Mouse (Mus musculus) spleen, adult 2 months (tissue): ENCODE measurements around the gene Rerg. TPM values are rescaled to one million over a fixed set of nuclear protein-coding genes. Genes with fewer than 3 reads are reported as not detected.
A peak's percentile ranks its signal among the peaks of the same experiment; 100 is the strongest.

Experiments used
- DNase-seq, 2 experiments: peaks; one replicate each; pipeline versions ENCODE4 v3.0.0 to v3.0.0-alpha.2; 2012 to 2021; ENCODE audit warnings: low spot score in 2 of 2, low read depth in 1 of 2
- H3K27ac ChIP-seq: fragments of 200-500 bp; 2 replicates; pipeline ENCODE4 v1.5.1; 2012; ENCODE audit warnings: low read length, inconsistent platforms; ENCODE audit not compliant: insufficient read depth
- H3K27me3 ChIP-seq: fragments of 200-500 bp; 2 replicates; pipeline ENCODE4 v1.6.1; 2012; ENCODE audit warnings: mild to moderate bottlenecking, moderate library complexity, low read length, inconsistent platforms; ENCODE audit not compliant: control insufficient read depth, insufficient read depth
- H3K36me3 ChIP-seq: fragments of 200-500 bp; 2 replicates; pipeline ENCODE4 v1.6.1; 2012; ENCODE audit warnings: mild to moderate bottlenecking, low read length, inconsistent platforms; ENCODE audit not compliant: control insufficient read depth, insufficient read depth
- H3K4me1 ChIP-seq: fragments of 200-500 bp; 2 replicates; pipeline ENCODE4 v1.6.1; 2011; ENCODE audit warnings: inconsistent platforms; ENCODE audit not compliant: control insufficient read depth, insufficient read depth, insufficient read length
- H3K4me3 ChIP-seq: fragments of 200-500 bp; 2 replicates; pipeline ENCODE4 v1.5.1; 2011; ENCODE audit warnings: mild to moderate bottlenecking, inconsistent platforms; ENCODE audit not compliant: insufficient read depth, insufficient read length; ENCODE audit errors: extremely low read depth
- CTCF ChIP-seq: fragments of 200-500 bp; IDR thresholded peaks from 2 replicates; pipeline ENCODE4 v1.5.1; 2011; ENCODE audit warnings: mild to moderate bottlenecking, inconsistent platforms; ENCODE audit not compliant: insufficient read depth, insufficient read length, insufficient replicate concordance; ENCODE audit errors: extremely low read depth
- POLR2A ChIP-seq: fragments of 200-500 bp; IDR thresholded peaks from 2 replicates; pipeline ENCODE4 v1.6.1; 2011; ENCODE audit warnings: low read depth, low read length, inconsistent platforms
- WGBS: fragments of 180-500 bp; shearing (Covaris S2); methylation state at CpG from one replicate; pipeline ENCODE4 v1.1.7; 2018; 5-methylcytosine and 5-hydroxymethylcytosine counted together
- polyA plus RNA-seq: library from polyadenylated mRNA; depleted of rRNA; stranded (reverse); fragments of >200 nt; gene quantifications from 2 replicates; pipeline ENCODE4 v1.2.3, GENCODE M21; 2012

Gene Rerg
- polyA plus RNA-seq, 1 experiment = 0.07 TPM

DNA sequence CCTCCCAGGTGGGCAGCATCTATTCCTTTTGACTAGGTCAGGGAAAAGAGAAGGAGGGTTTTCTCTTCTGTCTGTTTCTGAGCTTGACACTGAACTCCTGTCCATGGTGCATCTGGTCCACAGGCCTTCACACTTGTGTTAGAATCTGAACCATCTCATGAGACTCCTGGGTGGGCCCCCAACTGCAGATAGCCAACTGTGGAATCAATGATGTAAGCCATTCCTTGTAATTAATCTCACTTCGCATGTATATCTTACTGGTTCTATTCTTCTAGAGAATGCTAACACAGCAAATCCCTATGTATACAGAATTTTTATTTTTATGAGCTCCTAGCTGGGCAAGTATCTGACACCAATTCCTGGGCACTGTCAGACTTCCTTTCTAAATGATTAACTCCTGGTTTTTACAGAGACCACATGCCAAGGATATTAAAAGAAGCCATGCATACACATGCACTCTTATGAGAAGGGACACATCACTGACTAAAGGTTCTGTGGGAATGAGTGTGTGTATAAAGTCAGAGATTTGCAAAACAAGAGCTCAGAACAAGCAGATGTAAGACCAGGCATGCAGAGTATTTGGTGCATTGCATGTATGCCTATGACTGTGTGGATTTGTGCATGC lies 53.3 kb downstream of the Rerg start:
- no peak for DNase-seq
- no peak overlapping the region for H3K4me3 ChIP-seq
- no peaks in the 10 kb centered on the region for H3K36me3 ChIP-seq
- TF ChIP-seq POLR2A (no peak), CTCF (no peak)
- no peaks in the 10 kb centered on the region for H3K27me3 ChIP-seq
- no peak overlapping the region for H3K27ac ChIP-seq
- 96% methylated on average over 1 of the region's 1 CpGs for WGBS
- H3K4me1 ChIP-seq = no peaks in the 10 kb centered on the region

DNA sequence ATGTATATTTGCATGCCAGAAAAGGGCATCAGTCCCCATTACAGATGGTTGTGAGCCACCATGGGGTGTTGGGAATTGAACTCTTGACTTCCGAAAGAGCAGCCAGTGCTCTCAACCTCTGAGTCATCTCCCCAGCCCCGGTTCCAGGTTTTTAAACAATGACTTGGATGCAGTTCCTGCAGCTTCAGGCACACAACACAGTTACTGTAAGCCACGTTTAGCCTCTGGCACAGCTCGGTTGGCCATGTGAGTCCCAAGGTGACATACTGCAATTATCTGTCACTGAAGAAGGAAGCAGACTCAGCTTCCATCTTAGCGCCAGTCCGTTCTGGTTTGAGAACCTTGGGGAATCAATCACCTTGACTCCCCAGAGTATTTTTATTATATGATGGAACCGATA lies 55.4 kb downstream of the Rerg start:
- Histone ChIP-seq H3K4me1 (no peaks in the 10 kb centered on the region), H3K4me3 (no peak overlapping the region), H3K27ac (no peak overlapping the region), H3K36me3 (no peaks in the 10 kb centered on the region), H3K27me3 (no peaks in the 10 kb centered on the region)
- TF ChIP-seq CTCF (no peak), POLR2A (no peak)
- 81% methylated on average over 7 of the region's 7 CpGs for WGBS
- DNase-seq = no peak

DNA sequence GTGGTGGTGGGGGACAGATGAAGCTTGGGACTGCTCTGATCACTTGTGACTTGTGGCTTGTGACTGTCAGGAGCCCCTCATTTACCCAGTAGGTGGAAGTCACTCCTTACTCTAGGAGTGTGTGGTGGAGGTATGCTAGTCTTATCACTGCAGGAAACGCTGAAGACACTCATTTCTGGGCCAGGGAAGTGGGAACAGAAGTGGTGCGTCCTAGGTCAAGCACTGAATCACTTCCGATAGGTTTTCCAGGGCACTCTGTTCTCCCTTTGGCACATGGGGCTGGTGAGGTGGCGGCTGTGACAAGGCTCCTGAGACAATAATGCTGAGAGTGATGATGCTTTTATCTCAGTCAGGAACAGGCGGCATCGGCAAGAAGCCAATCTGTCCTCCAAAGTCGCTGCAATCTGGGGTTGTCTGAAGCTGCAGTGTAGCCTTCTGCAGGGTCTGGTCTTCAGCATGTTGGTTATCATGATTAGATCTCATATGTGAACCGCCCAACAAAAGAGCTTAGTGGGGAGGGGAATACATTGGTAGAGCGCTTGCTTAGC lies 59.0 kb downstream of the Rerg start:
- TF ChIP-seq CTCF (no peak), POLR2A (no peak)
- H3K36me3 ChIP-seq = no peaks in the 10 kb centered on the region
- 87% methylated on average over 9 of the region's 9 CpGs for WGBS
- no peak overlapping the region for H3K27ac ChIP-seq
- H3K27me3 ChIP-seq = no peaks in the 10 kb centered on the region
- no peak overlapping the region for H3K4me3 ChIP-seq
- DNase-seq = no peak
- H3K4me1 ChIP-seq = no peaks in the 10 kb centered on the region

DNA sequence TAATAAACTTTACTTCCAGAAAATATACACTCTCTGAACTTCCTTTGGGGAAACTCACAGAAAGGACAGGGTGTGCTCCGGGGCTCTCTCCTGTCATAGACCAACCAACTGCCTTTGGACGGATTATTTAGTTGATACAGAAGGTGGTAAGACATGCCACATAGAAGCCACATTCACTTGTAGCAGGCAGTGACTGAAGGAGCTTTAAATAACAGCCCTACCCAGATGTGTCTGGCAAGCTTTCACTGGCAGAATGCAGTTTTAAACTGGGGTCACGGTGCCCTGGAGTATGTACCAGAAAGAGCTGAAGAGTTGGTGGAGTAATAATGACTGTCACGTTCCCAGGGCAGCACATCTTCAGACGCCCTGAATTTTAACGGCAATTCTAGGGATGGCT lies 59.5 kb downstream of the Rerg start:
- Histone ChIP-seq H3K27ac (no peak overlapping the region), H3K36me3 (no peaks in the 10 kb centered on the region), H3K4me1 (no peaks in the 10 kb centered on the region), H3K27me3 (no peaks in the 10 kb centered on the region), H3K4me3 (no peak overlapping the region)
- TF ChIP-seq POLR2A = no peak
- no peak for TF ChIP-seq CTCF
- DNase-seq = no peak
- WGBS = 84% methylated on average over 6 of the region's 6 CpGs

DNA sequence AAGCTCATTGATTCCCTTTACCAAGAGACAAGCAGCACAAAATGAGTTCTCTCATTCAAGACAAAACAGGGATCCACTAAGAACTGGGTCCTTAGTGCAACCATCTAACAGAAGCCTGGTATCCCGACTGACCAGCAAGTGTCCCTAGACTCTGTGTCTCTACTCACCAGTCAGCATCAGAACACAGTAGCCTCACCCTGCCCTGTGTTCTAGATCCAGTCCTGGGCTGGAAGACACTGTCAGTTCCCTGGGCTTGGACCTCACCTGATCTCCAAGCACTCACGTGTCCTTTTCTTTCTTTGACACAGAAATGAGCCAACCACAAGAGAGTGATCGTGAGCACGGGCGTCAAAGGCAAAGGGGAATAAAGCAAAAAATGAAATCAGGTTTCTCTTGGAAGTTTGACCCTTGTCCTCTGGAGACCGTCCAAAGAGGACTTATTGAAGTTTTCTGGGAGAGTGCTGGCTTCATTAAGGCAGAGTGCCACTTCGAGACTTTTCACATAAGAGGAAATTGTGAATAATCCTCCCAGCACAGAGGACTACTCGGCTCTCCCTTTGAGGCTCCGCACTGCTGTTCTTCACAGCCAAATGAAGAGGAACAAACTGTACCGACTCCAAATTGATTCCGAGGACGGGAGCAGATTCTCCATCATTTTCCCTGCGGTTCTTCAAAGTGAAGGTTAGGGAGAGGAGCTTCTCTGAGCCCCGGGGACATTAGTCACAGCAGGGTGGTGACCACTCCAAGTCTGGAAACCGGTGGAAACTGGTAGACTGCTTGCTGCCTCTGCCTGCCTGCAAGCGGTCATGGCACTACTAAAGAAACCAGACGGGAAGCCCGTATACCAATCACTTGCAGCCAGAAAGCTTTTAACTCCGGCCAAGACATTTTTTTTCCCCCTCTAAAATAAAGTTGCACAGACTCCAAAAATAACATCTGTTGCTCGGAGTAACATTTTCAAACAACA lies 60.2 kb downstream of the Rerg start:
- WGBS = 84% methylated on average over 20 of the region's 20 CpGs
- H3K4me1 ChIP-seq = no peaks in the 10 kb centered on the region
- no peak for DNase-seq
- no peak overlapping the region for H3K4me3 ChIP-seq
- H3K27me3 ChIP-seq = no peaks in the 10 kb centered on the region
- H3K36me3 ChIP-seq = no peaks in the 10 kb centered on the region
- no peak overlapping the region for H3K27ac ChIP-seq
- TF ChIP-seq CTCF = no peak
- no peak for TF ChIP-seq POLR2A

DNA sequence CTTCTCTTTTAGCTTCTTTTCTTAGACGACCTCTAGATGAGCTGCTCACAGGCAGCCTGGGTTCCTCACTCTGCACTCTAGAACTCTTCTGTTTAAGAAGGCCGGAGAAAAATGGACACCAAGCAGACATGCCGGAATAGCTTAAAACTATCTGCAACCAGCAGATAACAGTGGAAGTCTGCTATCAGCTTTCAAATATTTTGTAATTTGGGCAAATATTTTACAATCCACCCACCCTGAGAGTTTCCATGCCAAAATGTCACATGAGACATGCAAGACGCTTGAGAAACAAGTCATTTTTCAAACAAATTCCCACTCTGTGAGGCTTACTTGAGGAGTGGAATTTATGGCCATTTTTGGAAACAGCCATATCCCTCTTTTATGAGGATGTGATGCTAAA lies 65.0 kb downstream of the Rerg start:
- H3K27me3 ChIP-seq = no peaks in the 10 kb centered on the region
- H3K4me1 ChIP-seq = no peaks in the 10 kb centered on the region
- H3K4me3 ChIP-seq = no peak overlapping the region
- no peaks in the 10 kb centered on the region for H3K36me3 ChIP-seq
- no peak for DNase-seq
- no peak for TF ChIP-seq CTCF
- TF ChIP-seq POLR2A = no peak
- no peak overlapping the region for H3K27ac ChIP-seq
- WGBS = 88% methylated on average over 4 of the region's 4 CpGs

DNA sequence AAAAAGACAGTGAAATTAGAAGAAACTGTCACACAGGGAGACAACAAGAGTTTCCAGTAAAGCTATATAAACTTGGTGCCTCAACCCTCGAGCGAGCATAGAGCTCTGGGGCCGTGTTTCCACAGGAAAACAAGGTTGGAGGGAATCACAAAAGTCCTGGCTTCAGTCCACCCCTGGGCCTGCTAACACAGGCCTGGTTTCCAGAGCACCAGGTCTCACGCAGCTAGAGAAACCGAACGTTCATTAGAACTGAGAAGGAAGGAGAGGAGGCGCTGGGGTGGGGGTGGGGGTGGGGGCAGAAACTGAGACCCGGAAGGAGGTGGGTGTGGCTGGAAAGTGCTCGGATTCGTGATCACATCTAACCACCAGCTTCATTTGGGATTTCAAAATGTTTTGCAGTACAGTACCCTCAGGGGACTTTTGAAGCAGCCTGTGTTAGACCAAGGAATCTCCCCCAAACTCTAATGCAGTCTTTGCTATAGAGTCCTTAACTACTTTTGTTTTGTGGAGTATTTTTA lies 67.6 kb downstream of the Rerg start:
- Histone ChIP-seq H3K4me1 (no peaks in the 10 kb centered on the region), H3K27ac (no peak overlapping the region), H3K27me3 (no peaks in the 10 kb centered on the region), H3K36me3 (no peaks in the 10 kb centered on the region), H3K4me3 (no peak overlapping the region)
- TF ChIP-seq POLR2A (no peak), CTCF (no peak)
- DNase-seq = peak in 1 of 2 experiments; percentile 28
- 37% methylated on average over 10 of the region's 10 CpGs for WGBS
